Mouse (Mus musculus) heart, adult 8-10 months (tissue): ENCODE measurements around the gene Cux1. TPM values are rescaled to one million over a fixed set of nuclear protein-coding genes. Genes with fewer than 3 reads are reported as not detected.

Source experiments
- DNase-seq: peaks from one replicate; pipeline ENCODE4 v3.0.0; 2022; ENCODE audit warnings: low spot score
- total RNA-seq, 4 experiments: library from RNA; stranded (reverse); gene quantifications; 2 replicates each; pipeline ENCODE4 v1.2.4; 2022

The Cux1 gene
- total RNA-seq, 4 experiments from 2014 or later, result 79.3 to 102 (median 88.5) TPM

GRCm38 (mm10) chr5:136428498-136429060 is 138.7 kb downstream of the Cux1 start:
- DNase-seq, result peak; percentile 26

DNA sequence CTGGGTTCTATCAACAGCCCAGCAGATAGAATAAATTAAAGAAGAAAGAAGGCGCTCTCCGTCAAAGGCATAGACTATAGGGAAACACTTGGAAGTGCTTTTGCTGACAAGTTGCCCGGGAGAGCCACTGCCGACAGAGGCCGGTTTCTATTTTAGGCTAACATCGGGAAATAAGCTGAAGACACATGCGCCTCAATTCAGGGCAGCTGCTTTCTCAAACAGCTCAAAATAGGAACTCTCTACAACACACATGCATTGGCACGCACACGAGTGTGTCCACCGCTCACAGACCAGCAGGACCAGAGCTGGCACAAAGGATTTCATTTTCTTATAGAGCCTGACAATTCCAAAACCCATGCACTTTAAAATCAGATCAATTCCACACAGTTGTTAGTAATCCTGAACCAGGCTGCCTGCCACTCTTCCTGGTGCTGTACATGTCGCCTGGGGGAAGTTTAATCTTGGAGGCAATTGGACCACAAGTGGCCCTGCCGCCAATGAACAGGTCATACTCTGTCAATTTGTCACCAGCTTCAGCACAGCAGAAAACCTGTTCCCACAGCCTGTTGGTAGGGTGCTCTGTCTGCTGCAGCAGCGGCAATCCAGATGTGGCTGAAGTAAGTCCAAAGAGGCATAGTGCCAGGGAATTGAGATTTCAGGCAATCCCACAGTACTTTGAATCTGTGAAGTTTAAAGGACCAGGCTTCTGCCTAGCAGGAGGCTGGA is 139.4 kb downstream of the Cux1 start:
- DNase-seq, result peak; percentile 65

GRCm38 (mm10) chr5:136427121-136427771 is 140.0 kb downstream of the Cux1 start:
- DNase-seq, result no peak

GRCm38 (mm10) chr5:136422948-136423347 is 144.3 kb downstream of the Cux1 start:
- no peak for DNase-seq

- DNase-seq, result no peak
These were observed 145.4 kb downstream of the Cux1 start for GRCm38 (mm10) chr5:136421885-136422284.

DNA sequence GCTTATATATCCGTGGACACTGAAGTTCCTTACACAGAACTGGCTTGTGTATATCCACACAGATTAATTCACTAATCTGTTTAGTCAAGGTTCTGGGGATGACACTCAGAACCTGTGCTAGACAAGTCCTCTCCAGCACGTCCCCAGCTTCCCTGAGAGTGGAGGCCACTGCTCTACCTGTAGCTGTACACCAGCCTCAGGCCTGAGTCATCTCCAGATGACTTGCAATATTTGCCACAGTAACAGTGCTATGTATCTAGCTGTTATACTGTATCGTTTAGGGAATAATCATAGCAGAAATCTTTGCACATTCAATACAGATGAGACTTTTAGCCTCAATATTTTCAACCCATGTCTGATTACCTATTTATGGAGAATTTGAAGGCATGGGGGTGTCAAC is 146.0 kb downstream of the Cux1 start:
- no peak for DNase-seq

DNA sequence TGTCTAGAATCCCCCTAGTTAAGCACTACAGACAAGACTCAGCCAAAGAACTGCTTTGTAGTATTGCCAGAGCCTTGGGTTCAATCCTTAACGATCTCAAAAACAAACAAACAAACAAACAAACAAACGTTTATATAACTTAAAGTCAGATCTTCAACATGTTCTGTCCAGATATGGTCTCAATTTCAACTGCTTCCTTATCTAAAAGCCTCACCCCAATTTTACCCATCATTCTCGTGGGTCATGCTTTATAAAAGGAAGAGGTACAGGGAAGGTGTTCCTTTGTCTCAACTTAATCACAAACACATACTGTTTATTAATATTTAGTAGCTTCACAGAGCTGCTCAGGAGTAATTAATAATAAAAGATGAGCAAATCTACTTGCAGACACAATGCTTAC is 146.9 kb downstream of the Cux1 start:
- no peak for DNase-seq

DNA sequence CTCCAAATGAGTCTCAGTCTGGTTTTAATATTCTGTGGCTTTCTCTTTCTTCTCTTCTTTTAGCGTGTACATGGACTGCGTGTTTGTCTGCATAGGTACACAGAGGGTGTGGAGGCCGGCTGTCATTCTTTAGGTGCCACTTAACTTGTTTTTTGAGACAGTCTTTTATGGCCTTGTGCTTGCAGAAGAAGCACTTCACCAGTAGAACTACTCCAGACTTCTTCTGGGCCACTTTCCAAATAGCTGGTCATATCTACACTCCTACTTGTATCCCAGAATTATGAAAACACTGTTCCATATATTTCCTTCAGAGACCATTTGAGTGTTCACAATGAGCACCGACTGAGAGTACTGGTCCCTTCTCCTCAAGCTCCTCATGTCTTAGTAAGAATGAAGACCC is 149.4 kb downstream of the Cux1 start:
- DNase-seq, result no peak

DNA sequence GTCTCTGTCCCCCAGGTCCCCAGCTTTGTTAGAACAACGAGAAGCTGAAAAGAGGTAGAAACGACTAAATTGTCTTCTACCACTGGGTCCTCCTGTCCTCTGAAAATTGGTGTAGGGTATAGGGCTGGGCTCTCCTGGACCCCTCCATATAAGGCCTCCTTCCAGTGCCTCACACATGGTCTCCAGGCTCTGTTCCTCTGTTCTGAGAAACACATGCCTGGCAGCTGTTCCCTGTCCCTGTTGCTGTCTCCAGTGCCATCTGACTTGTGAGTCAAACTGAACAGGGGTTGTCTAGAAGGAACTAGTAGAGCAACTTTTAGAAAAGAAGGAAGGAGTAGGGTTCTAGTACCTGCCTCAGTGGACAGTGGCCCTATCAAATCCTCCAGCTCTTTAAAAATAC is 152.8 kb downstream of the Cux1 start:
- DNase-seq, result no peak

DNA sequence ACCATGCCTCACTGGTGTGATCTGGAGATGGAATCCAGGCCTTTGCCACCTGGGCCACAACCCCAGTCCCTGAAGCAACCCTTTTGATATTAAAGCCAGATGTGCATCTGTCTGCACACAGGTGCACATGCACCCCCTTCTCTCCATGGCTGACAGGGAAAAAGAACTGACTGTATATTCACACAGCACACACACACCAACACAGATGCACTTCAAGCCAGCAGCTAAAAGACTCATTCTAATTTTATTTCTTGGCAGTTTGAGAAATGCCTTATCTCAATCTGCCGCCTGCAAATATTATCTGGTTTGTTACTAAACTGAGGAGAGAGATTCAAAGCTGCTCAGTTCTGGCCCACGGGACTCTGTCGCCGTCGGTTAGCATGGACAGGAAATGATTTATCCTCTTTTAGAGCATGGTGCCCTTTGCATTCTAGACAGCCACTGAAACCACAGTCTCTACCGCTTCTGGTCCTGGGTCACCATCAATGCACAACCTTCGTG is 156.6 kb downstream of the Cux1 start:
- DNase-seq, result no peak

DNA sequence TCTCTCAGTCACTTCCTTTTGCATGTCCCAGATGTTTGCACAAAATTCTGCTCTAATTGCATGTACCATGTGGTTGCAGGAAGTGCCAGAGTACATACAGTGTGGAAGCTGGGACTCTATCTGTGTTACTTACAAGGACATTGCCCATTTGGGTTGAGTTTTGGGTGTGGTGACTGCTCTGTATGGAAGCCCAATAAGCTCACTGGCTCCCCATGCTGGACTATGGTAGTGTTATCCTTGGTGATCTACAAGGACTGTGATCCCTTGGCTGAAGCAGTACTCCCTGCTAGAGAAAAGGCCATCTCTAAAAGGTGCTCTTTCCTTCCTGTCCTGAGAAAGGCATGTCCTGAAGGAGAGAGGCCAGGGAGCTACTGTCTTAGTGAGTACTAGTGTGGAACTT is 160.9 kb downstream of the Cux1 start:
- no peak for DNase-seq

GRCm38 (mm10) chr5:136403565-136403961 is 163.7 kb downstream of the Cux1 start:
- peak; percentile 19 for DNase-seq

GRCm38 (mm10) chr5:136402622-136403564 is 164.4 kb downstream of the Cux1 start:
- DNase-seq, result no peak

DNA sequence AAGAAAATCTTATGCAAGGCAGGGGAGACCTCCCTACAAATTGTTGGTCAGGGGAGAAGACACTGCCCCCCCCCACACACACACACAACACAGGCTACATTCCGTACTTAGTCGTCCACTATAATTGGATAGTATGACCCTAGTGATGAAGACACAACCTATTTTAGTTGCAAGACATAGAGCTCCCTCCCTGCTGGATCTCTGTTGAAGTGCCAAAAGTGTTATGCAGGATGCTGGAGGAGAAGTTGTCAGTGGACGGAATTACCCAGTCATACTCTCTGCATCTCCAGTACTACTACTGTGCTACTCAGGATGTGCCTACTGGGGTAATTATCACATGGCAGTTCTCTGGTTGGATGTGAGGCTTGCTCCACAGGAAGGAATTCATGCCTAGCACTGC is 168.6 kb downstream of the Cux1 start:
- DNase-seq, result no peak

- no peak for DNase-seq
These were observed 170.6 kb downstream of the Cux1 start for GRCm38 (mm10) chr5:136396699-136397098.

GRCm38 (mm10) chr5:136396256-136396655 is 171.0 kb downstream of the Cux1 start:
- DNase-seq, result no peak

DNA sequence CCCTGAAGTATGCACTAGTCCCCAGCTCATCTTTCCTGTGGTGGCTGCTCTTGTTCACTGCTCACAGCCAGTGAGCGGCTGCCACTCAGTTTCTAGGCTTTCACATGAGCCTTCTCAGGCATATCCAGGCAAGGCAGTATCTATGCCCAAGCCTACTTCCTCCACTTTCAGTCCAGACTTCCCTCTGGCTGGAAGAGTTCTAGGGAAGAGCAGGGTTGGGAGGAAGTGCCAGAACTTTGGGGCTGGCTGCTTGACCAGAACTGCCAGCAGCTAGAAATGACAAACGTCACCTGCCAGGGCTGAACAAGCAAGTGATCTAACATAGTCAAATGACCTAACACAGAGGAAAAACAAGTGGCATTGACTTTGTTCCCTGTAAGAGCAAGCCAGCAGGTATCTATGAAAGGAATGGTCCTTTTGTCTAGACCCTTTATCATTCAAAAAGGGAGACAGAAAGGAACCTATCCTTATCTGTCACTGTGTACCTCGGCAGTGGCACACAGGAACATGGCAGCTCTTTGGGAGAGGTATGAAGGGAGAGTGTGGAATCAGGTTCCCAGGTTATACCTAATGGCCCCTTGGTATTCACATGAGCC is 171.6 kb downstream of the Cux1 start:
- DNase-seq, result peak; percentile 37

DNA sequence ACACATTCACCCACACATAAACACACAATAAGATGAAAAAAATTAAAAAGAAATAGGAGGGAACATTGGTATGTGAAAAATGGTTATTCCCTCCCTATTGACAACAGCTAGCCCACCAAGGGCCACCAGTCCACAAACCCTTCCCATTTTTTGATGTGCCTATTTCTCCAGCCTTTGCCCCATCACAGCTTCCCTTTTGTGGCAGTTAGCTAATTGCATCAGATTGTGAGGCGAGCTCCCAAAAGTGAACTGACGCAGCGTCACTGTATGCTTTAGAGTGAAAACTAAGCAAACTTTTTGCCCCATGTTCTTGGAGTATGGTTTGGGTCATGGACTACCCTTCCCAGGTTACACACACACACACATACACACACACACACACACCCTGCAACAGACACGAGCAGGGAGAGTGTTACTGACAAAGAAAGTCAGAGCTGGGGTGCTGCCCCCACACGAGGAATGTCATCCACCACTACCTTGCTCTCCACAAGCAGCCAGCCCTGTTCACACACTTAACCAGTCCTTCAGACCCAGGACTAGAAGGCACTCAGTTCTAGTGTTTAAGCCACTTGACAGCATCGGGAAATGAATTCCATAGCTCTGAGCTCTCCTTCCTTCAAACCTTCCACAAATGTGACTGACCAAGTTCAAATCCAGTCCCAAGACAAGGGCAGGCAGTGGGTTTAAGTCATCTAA is 172.6 kb downstream of the Cux1 start:
- no peak for DNase-seq

DNA sequence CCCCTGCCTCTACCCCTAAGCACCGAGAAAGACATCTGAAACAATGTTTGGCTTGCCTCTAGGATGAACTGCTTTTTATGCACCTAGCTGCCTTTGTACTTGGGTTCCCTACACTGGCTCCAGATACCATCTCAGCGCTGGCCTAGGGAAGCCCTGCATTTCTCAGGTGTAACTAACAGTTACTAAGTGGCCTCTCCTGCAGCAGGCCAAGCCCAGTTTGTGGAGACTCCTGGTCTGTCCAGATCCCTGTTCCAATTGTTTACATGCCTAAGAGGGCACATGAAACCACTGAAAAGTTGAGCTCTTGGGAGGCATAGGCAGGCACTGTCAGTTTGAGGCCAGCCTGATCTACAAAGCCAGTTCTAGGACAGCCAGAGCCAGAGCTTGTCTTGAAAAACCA is 173.7 kb downstream of the Cux1 start:
- no peak for DNase-seq

DNA sequence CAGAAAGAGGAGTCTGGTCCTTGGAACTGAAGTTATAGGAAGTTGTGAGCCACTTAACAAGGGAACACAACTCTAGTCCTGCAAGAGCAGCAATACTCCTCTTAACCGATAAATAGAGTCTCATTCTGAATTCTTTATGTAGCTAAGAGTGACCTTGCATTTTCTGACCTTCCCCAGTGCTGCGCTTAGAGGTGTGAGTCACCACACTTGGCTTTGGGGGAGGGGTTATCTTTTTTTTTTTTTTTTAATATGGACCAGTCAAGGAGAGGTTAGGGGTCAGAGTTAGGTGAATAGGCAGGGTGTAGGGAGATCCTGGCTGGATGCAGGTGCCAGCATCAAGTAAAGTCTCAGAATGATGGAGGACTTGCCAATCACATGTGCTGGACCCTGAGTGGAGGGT is 180.5 kb downstream of the Cux1 start:
- DNase-seq, result no peak

DNA sequence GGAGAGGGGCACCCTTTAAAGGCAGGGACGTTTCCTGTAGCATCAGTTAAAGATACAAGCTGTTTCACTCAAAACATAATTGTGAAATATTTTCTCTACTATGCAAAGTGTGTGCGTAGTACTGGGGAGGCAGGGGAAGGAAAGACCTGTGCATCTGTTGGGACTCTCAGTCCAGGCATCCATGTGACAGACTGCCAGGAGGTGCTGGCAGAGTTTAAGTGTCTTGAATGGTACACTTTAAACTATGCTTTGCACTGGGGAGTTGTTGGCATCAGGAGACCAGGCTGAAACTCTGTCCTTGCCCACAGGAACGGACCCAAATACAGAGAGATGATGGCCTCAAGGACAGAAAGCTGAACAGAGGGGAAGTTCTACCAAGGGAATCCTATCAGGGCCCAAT is 182.1 kb downstream of the Cux1 start:
- DNase-seq, result peak; percentile 8
